Mouse (Mus musculus) CH12.LX (cell line): ENCODE measurements around the gene Olfr1015. TPM values are rescaled to one million over a fixed set of nuclear protein-coding genes. Genes with fewer than 3 reads are reported as not detected.

Source experiments
- DNase-seq: peaks from one replicate; pipeline ENCODE4 v3.0.0-alpha.2; 2013; ENCODE audit errors: extremely low read depth
- H3K27ac ChIP-seq: 2 replicates; pipeline ENCODE4 v1.5.1; 2012; ENCODE audit warnings: low read depth, mild to moderate bottlenecking, control low read depth, moderate library complexity; ENCODE audit not compliant: insufficient read depth
- H3K27me3 ChIP-seq: replicated peaks from 2 replicates; pipeline ENCODE3; 2012; ENCODE audit warnings: inconsistent platforms
- H3K36me3 ChIP-seq, 2 experiments: replicated peaks in 1 of 2; 2 replicates each; pipeline versions ENCODE3 to v1.6.1; 2012; ENCODE audit warnings: inconsistent platforms in 1 of 2, low read length in 1 of 2, mild to moderate bottlenecking in 1 of 2, mixed read lengths in 1 of 2, moderate library complexity in 1 of 2; ENCODE audit not compliant: control insufficient read depth in 1 of 2, insufficient read depth in 1 of 2
- H3K4me1 ChIP-seq, 2 experiments: 2 replicates each; pipeline ENCODE4 v1.6.1; 2012; ENCODE audit warnings: inconsistent platforms in 1 of 2, moderate library complexity in 1 of 2; ENCODE audit not compliant: insufficient read depth in 2 of 2, control insufficient read depth in 1 of 2
- H3K4me2 ChIP-seq: 2 replicates; pipeline ENCODE4 v1.6.1; 2012; ENCODE audit warnings: low read depth, mild to moderate bottlenecking, control low read depth; ENCODE audit not compliant: poor library complexity, insufficient read depth, severe bottlenecking
- H3K4me3 ChIP-seq, 3 experiments: fragments of 150-350 bp in 1 of 3; sonication (generic) in 1 of 3; replicated peaks in 1 of 3; 2 replicates each; pipeline versions ENCODE3 to v1.5.1; 2011 to 2012; ENCODE audit warnings: low read depth in 2 of 3, low read length in 2 of 3, mild to moderate bottlenecking in 2 of 3, moderate library complexity in 2 of 3, control low read depth in 1 of 3, improper control_type of control experiment in 1 of 3, inconsistent platforms in 1 of 3, mixed read lengths in 1 of 3; ENCODE audit not compliant: poor library complexity in 1 of 3
- H3K79me2 ChIP-seq: replicated peaks from 2 replicates; pipeline ENCODE4 v1.6.1; 2012; ENCODE audit warnings: mild to moderate bottlenecking, moderate library complexity; ENCODE audit not compliant: control insufficient read depth, poor library complexity, insufficient read depth, severe bottlenecking; ENCODE audit errors: extremely low read depth
- H3K9ac ChIP-seq: 2 replicates; pipeline ENCODE4 v1.6.1; 2012; ENCODE audit warnings: low read depth, mild to moderate bottlenecking, control low read depth, moderate library complexity; ENCODE audit not compliant: insufficient read depth
- H3K9me3 ChIP-seq: replicated peaks from 2 replicates; pipeline ENCODE3; 2012; ENCODE audit warnings: low read length, inconsistent platforms, mixed read lengths
- CTCF ChIP-seq, 2 experiments: IDR thresholded peaks in 1 of 2; conservative IDR thresholded peaks in 1 of 2; 2 replicates each; pipeline ENCODE4 v1.5.1; 2011 to 2012; ENCODE audit warnings: low read depth in 2 of 2, low read length in 2 of 2, improper control_type of control experiment in 1 of 2, inconsistent platforms in 1 of 2, mild to moderate bottlenecking in 1 of 2, moderate library complexity in 1 of 2
- E2F4 ChIP-seq: IDR thresholded peaks from 2 replicates; pipeline ENCODE4 v1.6.1; 2011; ENCODE audit warnings: low read depth, low read length, improper control_type of control experiment; ENCODE audit not compliant: insufficient replicate concordance
- ELF1 ChIP-seq: IDR thresholded peaks from 2 replicates; pipeline ENCODE4 v1.6.1; 2014; ENCODE audit warnings: low read depth, mild to moderate bottlenecking, inconsistent platforms, low read length, improper control_type of control experiment
- ETS1 ChIP-seq: conservative IDR thresholded peaks from 2 replicates; pipeline ENCODE4 v1.6.1; 2012; ENCODE audit warnings: low read depth, mild to moderate bottlenecking, inconsistent platforms, low read length, improper control_type of control experiment, moderate library complexity
- GABPA ChIP-seq: IDR thresholded peaks from 2 replicates; pipeline ENCODE4 v1.6.1; 2012; ENCODE audit warnings: low read depth, low read length, improper control_type of control experiment, inconsistent platforms; ENCODE audit not compliant: insufficient replicate concordance
- HCFC1 ChIP-seq: IDR thresholded peaks from 2 replicates; pipeline ENCODE4 v1.6.1; 2012; ENCODE audit warnings: low read depth, mild to moderate bottlenecking, inconsistent platforms, low read length, improper control_type of control experiment
- JUN ChIP-seq: IDR thresholded peaks from 2 replicates; pipeline ENCODE4 v1.6.1; 2011; ENCODE audit warnings: low read depth, mild to moderate bottlenecking, low read length, improper control_type of control experiment, moderate library complexity; ENCODE audit not compliant: insufficient read depth
- KAT2A ChIP-seq: IDR thresholded peaks from 2 replicates; pipeline ENCODE4 v1.6.1; 2012; ENCODE audit warnings: low read length, improper control_type of control experiment, inconsistent platforms; ENCODE audit not compliant: insufficient replicate concordance
- MAFK ChIP-seq: IDR thresholded peaks from 2 replicates; pipeline ENCODE4 v1.6.1; 2011; ENCODE audit warnings: low read length, improper control_type of control experiment; ENCODE audit not compliant: insufficient replicate concordance
- MAX ChIP-seq: IDR thresholded peaks from 2 replicates; pipeline ENCODE4 v1.6.1; 2011; ENCODE audit warnings: low read length, improper control_type of control experiment
- MAZ ChIP-seq: IDR thresholded peaks from 2 replicates; pipeline ENCODE4 v1.6.1; 2012; ENCODE audit warnings: low read depth, mild to moderate bottlenecking, inconsistent platforms, low read length, improper control_type of control experiment, moderate library complexity
- NELFE ChIP-seq: IDR thresholded peaks from 2 replicates; pipeline ENCODE4 v1.6.1; 2011; ENCODE audit warnings: low read depth, low read length, improper control_type of control experiment
- NRF1 ChIP-seq: IDR thresholded peaks from 2 replicates; pipeline ENCODE4 v1.6.1; 2014; ENCODE audit warnings: low read depth, mild to moderate bottlenecking, inconsistent platforms, low read length, improper control_type of control experiment, moderate library complexity
- POLR2A ChIP-seq: IDR thresholded peaks from 2 replicates; pipeline ENCODE4 v1.6.1; 2011; ENCODE audit warnings: low read depth, mild to moderate bottlenecking, improper control_type of control experiment, low read length
- POLR2AphosphoS2 ChIP-seq: IDR thresholded peaks from 2 replicates; pipeline ENCODE4 v1.6.1; 2011; ENCODE audit warnings: low read depth, low read length, improper control_type of control experiment
- RAD21 ChIP-seq: IDR thresholded peaks from 2 replicates; pipeline ENCODE4 v1.6.1; 2011; ENCODE audit warnings: low read depth, mild to moderate bottlenecking, low read length, improper control_type of control experiment, moderate library complexity
- RCOR1 ChIP-seq: conservative IDR thresholded peaks from 2 replicates; pipeline ENCODE4 v1.6.1; 2012; ENCODE audit warnings: low read depth, mild to moderate bottlenecking, inconsistent platforms, low read length, improper control_type of control experiment
- SIN3A ChIP-seq: IDR thresholded peaks from 2 replicates; pipeline ENCODE4 v1.6.1; 2012; ENCODE audit warnings: low read length, improper control_type of control experiment, inconsistent platforms
- SMC3 ChIP-seq: IDR thresholded peaks from 2 replicates; pipeline ENCODE4 v1.6.1; 2011; ENCODE audit warnings: low read depth, low read length, improper control_type of control experiment
- TBP ChIP-seq: conservative IDR thresholded peaks from 2 replicates; pipeline ENCODE4 v1.6.1; 2011; ENCODE audit warnings: low read depth, low read length, improper control_type of control experiment
- TCF12 ChIP-seq: IDR thresholded peaks from 2 replicates; pipeline ENCODE4 v1.6.1; 2014; ENCODE audit warnings: low read depth, mild to moderate bottlenecking, inconsistent platforms, low read length, improper control_type of control experiment
- UBTF ChIP-seq: IDR thresholded peaks from 2 replicates; pipeline ENCODE4 v1.6.1; 2012; ENCODE audit warnings: low read depth, mild to moderate bottlenecking, inconsistent platforms, low read length, improper control_type of control experiment, moderate library complexity
- ZC3H11A ChIP-seq: IDR thresholded peaks from 2 replicates; pipeline ENCODE4 v1.6.1; 2012; ENCODE audit warnings: low read depth, mild to moderate bottlenecking, inconsistent platforms, low read length, improper control_type of control experiment
- ZKSCAN1 ChIP-seq: IDR thresholded peaks from 2 replicates; pipeline ENCODE4 v1.6.1; 2012; ENCODE audit warnings: low read depth, inconsistent platforms, low read length, improper control_type of control experiment, borderline replicate concordance
- ZMIZ1 ChIP-seq: IDR thresholded peaks from 2 replicates; pipeline ENCODE4 v1.6.1; 2012; ENCODE audit warnings: low read depth, mild to moderate bottlenecking, inconsistent platforms, low read length, improper control_type of control experiment
- dilution Hi-C: fragments of 300-500 bp; cut with MboI; formaldehyde crosslinking; loops from 2 replicates; pipeline ENCODE4 v1.14.3; 2020; ENCODE audit warnings: low sequenced_read_pairs; ENCODE audit not compliant: extremely low pct_unique_long_range_greater_than_20kb, extremely low pct_ligation_motif_present
- in situ Hi-C: fragments of 300-500 bp; cut with MboI; formaldehyde crosslinking; loops from 3 replicates; pipeline ENCODE4 v1.14.3; 2019; ENCODE audit warnings: low sequenced_read_pairs, low pct_ligation_motif_present, low pct_unique_long_range_greater_than_20kb, mixed read lengths
- polyA plus RNA-seq: library from polyadenylated mRNA; unstranded; fragments of >175 nt; gene quantifications from 2 replicates; pipeline ENCODE4 v1.2.1, GENCODE M21; 2012; ENCODE audit warnings: low read depth; ENCODE audit not compliant: insufficient read length
- total RNA-seq, 2 experiments: library from RNA; depleted of rRNA; stranded (reverse); fragments of 300-350 nt in 1 of 2; fragments of >200 nt in 1 of 2; gene quantifications; 2 replicates each; pipeline ENCODE4 v1.2.3; 2012 to 2014

Gene Olfr1015
- total and polyA plus RNA-seq, 3 experiments, result not detected

DNA sequence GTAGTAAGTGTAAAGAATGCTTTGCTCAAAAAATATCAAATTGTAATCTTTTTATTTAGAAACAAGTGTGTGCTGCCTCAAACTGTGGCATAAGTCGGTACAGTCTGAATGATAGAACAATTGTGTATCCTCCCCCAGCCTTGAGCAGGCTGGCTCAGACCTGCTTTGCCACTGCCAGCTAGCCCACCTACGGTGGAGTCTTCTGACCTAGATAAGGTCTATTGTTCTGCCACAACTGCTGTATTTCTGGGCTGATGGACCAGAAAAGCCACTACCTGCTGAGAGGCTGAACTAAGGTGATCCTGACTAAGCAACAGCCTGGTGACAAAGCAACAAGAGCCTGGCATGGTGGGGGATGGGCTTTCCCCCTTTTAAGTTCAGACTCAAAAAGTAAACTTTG is 10.5 kb downstream of the Olfr1015 start:
- TF ChIP-seq CTCF (conservative IDR thresholded peaks at IDR 0.05 in 1 of 2, IDR thresholded peaks at IDR 0.05 in 1 of 2; ENCODE audit: low read depth in 2 of 2, low read length in 2 of 2) (no peak), MAFK (no peak), TCF12 (no peak), JUN (no peak), NRF1 (no peak), SIN3A (no peak), TBP (no peak), ETS1 (no peak)
- TF ChIP-seq, all 38 proteins: peak for 0
- dilution Hi-C loops (no loop called here), in situ Hi-C loops (no loop called here)
- no peaks in the 10 kb centered on the region for H3K79me2 ChIP-seq
- no peak overlapping the region for H3K4me3 ChIP-seq
- H3K36me3 ChIP-seq, result no peaks in the 10 kb centered on the region
- H3K27me3 ChIP-seq, result no peaks in the 10 kb centered on the region
- H3K27ac ChIP-seq, result no peak overlapping the region
- no peak overlapping the region for H3K4me2 ChIP-seq
- no peaks in the 10 kb centered on the region for H3K4me1 ChIP-seq
- H3K9me3 ChIP-seq, result peaks cover 18% of the 10 kb centered on the region
- H3K9ac ChIP-seq, result no peak overlapping the region
- no peak for DNase-seq

DNA sequence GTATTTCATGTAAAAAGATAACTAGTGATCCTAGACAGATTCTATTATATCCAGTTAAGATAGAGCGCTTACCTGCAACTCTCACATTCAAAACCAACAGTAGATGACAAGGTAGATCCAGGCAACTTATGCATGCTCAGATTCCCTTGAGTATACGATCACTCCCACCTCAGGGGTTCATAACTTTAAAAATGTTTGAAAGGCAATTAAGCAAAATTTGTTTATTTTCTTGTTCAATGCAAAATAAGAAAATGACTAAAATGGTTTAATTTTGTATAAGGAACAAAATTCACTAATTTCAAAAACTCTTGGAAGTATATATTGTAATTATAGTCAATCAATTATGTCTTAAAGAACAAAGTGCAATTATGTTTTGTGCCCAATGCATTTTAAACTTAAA is 20.6 kb downstream of the Olfr1015 start, which contains the start of gene Olfr1016:
Gene Olfr1016 (minus strand): TSS at position 101 of the 400 bp plus-strand sequence.
- no peak for TF ChIP-seq MAZ
- TF ChIP-seq RCOR1, result no peak
- TF ChIP-seq NRF1, result no peak
- no peak for TF ChIP-seq NELFE
- TF ChIP-seq POLR2AphosphoS2, result no peak
- no peak for TF ChIP-seq ZMIZ1
- TF ChIP-seq UBTF, result no peak
- TF ChIP-seq KAT2A, result no peak
- no peak for TF ChIP-seq ZC3H11A
- no peak for TF ChIP-seq TCF12
- TF ChIP-seq TBP, result no peak
- no peak for TF ChIP-seq MAX
- TF ChIP-seq RAD21, result no peak
- TF ChIP-seq POLR2A, result no peak
- no peak for TF ChIP-seq E2F4
- no peak for TF ChIP-seq GABPA
- no peak for TF ChIP-seq ZKSCAN1
- TF ChIP-seq ELF1, result no peak
- TF ChIP-seq HCFC1, result no peak
- no peak for TF ChIP-seq SMC3
- no peaks in the 10 kb centered on the region for H3K36me3 ChIP-seq
- H3K9me3 ChIP-seq, result peaks cover 15% of the 10 kb centered on the region
- H3K27me3 ChIP-seq, result no peaks in the 10 kb centered on the region
- no peak within 1 kb of the TSS for H3K27ac ChIP-seq
- in situ Hi-C loops (no loop called here), dilution Hi-C loops (no loop called here)
- no peaks in the 10 kb centered on the region for H3K79me2 ChIP-seq
- H3K4me1 ChIP-seq, result no peaks in the 10 kb centered on the region
- DNase-seq, result no peak
- H3K4me2 ChIP-seq, result no peak within 1 kb of the TSS
- H3K9ac ChIP-seq, result no peak within 1 kb of the TSS
- H3K4me3 ChIP-seq, result no peak within 1 kb of the TSS
